Mouse (Mus musculus): ENCODE data around the gene Dsn1. TPM values are rescaled to one million over a fixed set of nuclear protein-coding genes. Genes with fewer than 3 reads are reported as not detected.

Dsn1 gene
- 5.9 and 7.8 TPM in 2 replicates for total RNA-seq (2021)
- long read RNA-seq, partial matches to known transcripts: 2 of 5 reads
- long read RNA-seq, other reads (novel, unspliced or antisense): 1 of 5 reads

DNA sequence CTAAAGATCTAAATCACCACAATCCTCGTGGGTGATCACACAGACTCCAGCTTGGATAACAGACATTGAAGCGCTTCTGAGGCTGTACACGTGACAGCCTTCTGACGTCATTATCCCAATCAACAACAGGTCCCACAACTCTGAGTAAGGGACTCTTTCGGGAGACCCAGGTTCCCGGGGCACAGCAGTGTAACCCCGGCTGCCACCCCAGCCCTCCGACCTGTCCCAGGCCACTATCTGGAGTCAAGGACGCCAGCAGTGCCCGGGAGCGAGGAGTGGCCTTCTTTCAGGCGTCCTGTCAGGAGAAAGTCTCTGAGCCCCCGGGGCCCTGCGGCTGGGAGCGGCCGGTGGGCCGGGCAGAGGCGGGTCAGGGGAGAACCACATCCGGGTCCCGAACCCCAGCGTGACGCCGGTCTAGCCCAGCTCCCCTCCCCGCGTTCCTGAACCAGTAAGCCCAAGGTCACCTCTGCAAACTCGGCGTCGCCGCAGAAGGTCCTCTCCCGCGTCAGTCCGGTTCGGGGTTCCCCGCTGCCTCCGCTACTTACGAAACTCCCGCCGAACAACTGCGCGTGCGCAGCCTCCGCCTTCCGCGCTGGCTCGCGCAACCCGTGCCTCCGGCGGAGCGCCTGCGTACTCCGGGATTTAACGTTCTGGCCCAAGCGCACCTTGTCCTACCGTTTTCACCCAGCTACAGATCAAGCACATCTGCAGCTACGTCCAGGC lies at the start of gene Dsn1:
Gene Dsn1 (minus strand): TSS at position 644 of the 723 bp plus-strand sequence.
- DNase-seq: peak; percentile 94

DNA sequence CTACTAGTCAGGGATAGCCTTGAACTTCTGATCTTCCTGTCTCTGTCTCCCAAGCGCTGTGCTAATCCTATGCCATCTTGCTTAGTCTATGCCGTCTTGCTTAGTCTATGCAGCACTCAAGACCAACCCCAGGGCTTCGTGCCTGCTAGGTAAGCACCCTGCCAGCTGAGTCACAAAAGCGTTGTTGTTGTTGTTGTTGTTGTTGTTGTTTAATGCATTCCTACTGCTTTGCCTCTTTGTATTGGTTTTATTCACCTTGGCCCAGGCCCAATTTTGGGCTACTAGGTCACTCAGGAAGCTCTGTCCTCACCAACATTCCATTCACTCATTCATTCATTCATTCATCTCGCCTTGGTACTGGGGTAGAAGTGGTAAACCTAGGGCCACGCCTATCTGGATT lies 48.8 kb upstream of the Dsn1 start:
- no peak for DNase-seq

DNA sequence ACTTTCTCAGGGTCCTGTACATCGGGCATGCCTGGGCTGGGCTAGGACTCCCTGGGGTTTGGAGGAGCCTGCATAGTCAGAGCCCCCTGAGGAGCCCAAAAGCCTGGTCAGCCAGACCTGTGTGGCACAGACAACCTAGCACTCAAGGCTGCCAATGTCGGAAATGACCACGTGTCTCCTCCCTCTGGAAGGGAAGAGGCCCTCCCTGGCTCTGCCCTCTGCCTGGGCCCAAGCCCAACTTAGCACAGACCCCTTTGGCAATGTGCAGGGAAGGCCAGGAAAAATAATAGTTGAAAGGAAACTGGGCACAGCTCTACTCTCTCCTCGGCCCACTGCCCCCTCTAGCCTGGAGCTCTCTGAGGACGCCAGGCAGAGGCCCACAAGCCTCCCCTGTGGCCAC lies 47.9 kb upstream of the Dsn1 start:
- DNase-seq: peak; percentile 56

DNA sequence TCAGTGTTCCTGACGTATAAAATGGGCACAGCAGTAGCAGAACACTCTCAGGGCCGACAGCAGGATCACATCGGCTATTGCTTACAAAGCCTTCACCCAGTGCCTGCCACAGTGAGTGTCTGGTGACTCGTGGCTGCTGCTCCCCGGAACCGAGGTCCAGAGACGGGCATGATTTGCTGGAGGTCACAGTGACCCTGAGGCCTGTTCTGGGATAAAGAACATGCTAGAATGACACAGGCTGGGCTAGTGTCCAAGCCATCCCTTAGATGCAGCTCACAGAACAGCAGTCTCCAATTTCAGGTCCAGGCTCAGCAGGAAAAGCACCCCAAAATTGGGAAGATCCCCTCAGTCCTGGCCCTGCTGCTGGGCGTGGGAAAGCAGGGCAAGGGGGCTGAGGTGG lies 47.3 kb upstream of the Dsn1 start:
- DNase-seq: peak; percentile 78

DNA sequence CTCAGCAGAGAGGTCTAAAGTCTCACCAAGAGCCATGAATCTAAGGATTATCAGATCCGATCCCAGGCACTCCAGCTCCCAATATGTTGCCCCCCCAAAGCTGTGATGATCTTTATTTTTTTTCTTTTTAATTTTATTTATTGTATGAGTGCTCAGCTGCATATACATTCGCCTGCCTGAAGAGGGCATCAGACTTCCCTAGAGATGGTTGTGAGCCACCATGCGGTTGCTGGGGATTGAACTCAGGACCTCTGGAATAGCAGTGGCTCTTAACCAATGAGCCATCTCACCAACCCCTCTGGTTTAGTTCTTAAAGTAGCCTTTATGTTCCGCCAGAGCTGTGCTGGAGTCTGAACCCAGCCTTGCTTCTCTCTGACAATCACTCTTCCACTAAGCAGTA lies 46.8 kb upstream of the Dsn1 start:
- no peak for DNase-seq

DNA sequence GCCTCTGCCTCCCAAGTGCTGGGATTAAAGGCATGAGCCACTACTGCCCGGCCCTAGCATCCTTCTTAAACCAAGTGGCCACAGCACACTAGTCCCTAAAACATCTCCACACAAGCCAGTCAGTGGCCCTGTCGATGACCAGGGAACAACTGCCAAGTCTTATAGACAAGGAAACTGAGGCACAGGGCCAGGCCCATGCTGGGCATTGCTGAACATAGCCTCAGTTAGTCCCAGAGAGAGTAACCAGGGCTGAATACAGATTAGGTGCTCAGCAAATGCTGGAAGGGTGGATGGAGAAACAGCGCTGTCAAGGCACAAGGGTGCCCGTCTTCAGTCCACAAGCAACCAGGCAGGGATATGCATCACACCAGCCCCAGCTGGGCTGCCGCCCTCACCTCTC lies 46.2 kb upstream of the Dsn1 start:
- no peak for DNase-seq

DNA sequence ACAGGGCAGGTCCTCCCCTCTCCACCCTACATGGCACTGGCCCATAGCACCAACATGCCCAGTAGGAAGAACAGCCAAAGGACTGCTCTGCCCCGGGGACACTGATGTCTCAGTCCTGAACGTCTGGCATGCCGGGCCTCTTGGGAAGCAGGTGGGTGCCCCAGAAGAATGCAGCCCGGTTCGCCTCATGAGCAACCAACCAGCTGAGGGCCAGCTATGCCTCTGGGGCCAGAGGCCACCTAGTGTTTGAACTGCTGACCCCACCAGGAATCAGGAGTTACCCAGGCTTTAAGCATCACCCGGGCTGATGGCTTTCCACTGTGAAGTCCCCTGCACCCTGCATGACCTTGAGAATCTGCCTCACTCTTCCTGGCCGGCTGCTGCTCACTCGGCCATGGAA lies 45.5 kb upstream of the Dsn1 start:
- peak; percentile 18 for DNase-seq

DNA sequence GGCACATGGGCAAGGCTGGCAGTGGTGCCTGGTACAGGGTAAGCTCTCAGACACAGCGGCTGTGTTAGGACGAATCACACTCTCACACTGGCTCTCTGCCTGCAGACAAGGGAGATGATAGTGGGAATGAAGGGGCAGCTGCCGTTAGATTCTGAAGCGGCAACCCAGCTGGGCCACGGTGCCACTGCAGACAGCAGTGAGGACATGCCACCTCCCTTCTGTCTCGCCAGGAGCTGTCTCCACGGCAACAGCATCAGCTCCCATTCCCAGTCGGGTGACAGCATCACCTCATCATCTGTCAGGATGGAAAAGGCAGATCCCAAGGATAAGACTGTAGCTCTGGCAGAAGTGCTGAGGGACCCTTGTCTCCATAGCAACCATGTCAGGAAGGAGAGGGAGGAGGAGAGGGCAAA lies 42.9 kb upstream of the Dsn1 start:
- no peak for DNase-seq

DNA sequence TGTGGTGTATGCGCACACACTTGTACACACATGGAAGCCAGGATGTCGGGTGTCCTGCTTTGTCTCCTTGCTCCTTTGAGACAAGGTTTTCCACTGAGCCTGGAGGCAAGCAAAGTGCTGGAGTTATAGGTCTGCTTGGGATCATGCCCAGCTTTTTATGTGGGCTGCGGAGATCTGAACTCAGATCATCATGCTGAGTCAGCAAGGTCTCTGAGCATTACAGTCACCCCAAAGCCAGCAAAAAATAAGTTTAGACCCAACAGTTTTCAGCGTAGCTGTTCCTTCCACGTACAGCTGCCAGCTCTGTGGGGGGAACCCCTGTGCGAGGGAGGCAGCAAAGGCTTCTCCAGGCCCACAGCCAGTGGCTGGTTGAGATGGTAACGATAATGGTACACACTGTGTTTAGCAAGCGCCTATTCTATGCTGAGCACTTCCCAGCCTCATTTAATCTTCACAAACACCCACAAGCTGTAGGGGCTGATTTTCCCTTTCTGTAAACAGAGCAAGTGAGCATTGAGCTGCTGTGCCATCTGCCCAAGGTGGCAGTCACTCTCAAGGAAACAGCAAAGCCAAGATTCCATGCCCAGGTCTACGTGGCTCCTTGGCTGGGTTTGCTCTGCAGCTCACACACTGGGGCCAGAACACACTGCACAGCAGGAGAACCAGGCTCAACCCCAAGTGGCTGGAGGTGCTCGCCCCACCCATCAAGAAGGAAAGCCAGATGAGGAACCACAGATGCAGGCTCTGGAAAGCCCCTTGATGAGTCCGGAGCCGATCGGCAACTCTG lies 41.6 kb upstream of the Dsn1 start:
- DNase-seq: no peak

DNA sequence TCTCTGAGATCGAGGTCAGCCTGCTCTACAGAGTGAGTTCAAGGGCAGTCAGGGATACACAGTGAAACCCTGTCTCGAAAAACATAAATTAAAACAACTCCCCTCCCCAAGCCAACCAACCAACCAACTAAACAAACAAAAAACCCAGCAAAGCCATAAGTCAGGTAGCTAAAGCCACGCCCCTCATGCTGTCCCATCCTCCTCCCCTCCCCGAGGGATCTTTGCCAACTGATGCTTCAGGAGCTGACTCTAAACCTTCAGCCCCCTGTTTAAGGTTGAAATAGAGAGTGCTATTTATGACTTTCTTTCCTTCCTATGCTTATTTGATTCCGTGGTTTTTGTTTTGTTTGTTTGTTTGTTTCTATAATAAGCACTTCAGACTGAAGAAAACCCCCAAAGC lies 40.0 kb upstream of the Dsn1 start:
- no peak for DNase-seq

DNA sequence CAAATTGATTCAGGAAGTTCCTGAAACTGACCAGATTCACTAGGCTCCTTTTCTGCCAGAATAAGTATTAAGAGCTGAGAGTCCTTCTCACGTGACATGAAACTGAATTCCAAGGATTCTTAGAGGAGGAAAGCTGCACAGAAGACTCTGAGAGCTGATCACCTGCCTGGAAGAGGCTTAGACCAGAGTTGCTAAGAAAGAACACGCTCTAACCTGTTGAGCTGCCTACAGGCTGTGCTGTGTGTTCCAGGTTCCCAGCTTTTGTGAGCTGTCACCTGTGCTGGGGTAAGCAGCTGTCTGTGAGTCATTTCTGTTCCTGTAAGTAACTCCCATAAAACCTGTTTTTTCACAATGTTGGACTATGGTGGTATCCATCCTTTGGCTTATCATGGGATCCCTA lies 39.0 kb upstream of the Dsn1 start:
- no peak for DNase-seq

DNA sequence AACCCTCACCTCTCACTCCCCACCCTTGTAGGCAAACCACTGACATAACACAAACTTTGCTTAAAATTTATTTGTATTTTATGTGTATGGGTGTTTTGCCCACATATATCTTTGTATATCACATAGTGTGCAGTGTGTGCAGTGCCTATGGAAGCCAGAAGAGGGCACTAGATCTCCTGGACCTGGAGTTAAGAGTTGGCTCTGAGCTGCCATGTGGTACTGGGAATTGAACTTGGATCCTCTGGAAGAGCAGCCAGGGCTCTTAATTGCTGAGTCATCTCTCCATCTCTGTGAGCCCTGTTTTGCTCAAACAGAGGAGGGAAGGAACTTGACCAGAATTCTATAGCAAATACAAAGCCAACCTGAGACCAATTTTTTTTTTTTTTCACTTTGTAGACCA lies 37.0 kb upstream of the Dsn1 start:
- DNase-seq: no peak

DNA sequence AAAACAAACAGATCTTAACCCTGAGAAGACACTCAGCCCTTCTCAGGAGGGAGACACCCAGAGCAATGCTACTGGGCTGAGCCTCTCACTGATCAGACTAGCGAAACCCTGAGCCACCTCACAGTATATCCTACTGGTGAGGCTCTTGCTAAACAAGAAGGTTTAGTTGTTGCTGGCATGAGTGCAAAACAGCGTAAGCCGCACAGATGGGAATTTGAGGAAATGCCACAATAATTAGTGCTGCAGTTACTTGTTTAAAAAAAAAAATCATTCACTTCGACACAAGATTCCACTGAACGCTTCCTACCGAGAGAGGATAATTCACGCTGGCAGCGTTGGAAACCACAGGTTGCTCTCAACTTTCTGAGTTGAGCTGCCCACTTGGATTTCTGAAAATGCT lies 36.6 kb upstream of the Dsn1 start:
- no peak for DNase-seq

DNA sequence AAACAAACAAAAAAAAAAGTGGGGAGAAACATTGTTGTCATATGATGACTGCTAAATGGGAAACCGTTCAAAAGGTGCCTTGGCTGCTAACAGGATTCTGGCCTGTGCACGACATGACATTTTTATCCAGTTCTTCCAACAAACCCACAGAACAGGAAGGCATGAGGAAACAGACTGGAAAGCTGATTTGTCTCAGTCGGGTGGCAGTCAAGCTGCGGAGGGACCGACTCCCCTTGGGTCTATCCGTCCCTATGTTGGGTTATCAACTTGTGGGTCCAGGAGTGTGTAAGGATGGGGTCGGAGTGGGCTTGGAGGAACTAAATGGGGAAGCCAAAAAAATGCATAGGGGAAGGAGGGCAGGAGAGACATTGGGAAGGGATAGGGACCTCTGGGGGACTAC lies 34.5 kb upstream of the Dsn1 start:
- DNase-seq: no peak

DNA sequence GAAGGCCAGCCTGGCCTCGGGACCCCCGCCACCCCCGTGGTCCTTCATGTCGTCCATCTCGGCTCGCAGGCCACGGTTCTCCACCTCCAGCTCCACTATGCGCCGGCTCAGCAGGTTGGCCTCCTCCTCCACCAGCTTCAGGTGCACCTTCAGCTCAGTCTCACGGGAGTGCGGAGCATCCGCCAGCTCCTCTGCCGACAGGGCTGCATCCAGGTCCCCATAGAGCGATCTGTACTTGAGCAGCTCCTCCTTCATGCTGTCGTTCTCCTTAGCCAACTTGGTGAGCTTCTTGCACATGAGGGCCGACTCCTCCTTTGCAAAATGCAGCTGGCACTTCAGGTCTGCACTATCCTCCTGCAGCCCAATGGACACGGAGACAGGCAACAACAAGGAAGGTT lies 33.7 kb upstream of the Dsn1 start:
- no peak for DNase-seq

DNA sequence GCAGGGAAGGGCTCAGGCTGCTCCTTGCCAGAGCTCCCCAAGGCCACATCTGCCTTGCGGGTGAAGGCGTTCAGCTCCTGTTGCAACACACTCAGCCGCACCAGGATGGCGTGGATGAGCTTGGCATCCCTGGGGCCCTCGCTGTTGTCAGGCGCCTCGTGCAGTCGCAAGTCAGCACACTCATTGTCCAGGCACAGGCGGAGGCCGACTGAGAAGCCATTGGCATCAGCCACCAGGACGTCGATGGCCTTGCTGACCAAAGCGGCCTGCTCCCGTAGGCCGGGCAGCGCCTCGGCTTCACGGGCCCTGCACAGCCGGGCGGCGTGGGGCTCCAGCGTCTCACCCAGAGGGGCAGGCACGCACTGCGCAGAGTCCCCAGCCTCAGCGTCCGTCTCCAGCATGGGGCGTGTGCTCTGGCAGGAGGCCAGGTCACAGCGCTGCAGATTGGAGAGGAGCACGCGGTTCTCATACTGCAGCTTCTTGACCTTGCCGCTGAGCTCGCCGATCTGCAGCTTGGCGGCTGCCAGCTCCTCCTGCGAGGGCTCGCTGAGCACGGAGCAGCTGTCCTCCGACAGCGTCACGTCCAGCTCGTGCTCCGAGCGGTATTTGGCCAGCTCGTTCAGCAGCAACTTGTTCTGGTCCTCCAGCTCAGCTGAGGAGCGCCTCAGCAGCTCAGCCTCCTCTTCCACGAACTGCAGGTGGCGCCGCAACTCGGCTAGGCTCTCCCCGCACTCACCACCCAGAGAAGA lies 33.1 kb upstream of the Dsn1 start:
- peak; percentile 50 for DNase-seq

DNA sequence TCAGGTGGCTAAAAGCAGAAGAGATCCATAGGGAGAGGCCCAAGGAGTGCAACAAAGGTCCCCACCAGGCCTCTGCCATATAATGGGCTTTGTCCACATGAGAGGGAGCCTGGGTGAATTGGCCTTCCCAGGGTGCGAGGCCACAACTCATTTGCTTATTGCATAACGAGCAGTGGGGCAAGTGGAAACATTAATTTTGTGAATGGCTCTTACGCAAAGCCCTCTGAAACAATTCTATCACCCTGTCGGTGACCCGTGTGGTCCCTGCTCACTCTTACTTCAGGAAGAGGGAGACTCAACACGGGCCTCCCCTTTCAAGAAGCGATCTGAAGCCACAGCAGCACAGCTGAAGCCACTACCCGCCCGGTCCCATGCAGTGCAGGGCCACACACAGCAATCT lies 30.3 kb upstream of the Dsn1 start:
- DNase-seq: no peak

DNA sequence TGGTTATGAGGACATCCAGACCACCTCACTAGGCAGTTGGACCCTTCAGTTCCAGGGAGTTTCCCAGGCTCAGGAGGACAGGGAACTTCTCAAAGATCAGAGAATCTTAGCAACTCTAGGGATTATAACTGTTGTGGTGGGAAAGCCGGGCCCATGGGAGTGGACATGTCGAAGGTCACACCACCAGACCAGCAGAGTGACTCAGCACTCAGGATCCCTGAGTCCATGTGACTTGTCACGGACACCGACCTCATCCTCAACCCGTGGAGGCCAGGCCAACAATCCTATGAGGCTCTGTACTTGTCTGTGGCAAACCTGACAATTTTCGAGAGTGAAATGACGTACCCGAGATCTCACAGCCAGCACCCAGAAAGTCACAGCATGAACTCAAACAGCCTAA lies 29.4 kb upstream of the Dsn1 start:
- peak; percentile 61 for DNase-seq

DNA sequence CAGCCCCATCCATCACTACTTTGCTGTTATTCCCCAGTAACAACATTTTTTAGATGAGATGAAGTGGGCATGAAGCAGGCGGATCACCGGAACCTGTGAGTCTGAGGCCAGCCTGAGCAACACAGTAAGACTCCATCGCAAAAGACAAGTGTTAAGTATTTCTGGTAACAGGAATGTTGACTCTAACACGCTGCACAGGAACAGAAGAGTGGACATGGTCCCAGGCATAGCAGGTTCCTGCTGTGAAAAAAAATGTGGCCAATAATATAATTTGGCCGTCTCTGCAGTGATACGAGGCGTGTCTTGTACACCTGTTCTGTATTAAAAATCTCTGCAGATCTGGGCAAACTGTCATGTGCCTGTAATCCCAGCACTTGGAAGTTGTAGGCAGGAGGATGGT lies 28.4 kb upstream of the Dsn1 start:
- DNase-seq: no peak

DNA sequence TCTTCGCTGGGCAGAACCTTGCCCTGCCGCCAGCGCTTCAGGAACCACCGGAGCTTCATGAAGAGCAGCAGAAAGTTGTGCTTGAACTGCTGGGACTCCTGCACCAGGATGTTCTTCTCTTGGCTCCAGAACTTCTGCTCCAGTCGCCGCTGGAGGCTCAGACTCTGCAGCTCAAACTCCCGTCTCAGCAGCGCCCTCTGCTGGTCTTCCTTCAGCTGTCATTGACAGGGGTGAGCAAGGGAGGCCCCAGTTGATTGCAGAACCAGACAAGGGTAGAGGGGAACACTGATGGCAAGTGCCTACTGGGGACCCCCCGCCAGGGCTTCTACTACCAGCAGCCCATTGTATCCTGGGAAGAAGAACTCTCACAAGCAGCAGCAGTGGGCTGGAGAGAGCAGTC lies 23.9 kb upstream of the Dsn1 start:
- peak; percentile 88 for DNase-seq

DNA sequence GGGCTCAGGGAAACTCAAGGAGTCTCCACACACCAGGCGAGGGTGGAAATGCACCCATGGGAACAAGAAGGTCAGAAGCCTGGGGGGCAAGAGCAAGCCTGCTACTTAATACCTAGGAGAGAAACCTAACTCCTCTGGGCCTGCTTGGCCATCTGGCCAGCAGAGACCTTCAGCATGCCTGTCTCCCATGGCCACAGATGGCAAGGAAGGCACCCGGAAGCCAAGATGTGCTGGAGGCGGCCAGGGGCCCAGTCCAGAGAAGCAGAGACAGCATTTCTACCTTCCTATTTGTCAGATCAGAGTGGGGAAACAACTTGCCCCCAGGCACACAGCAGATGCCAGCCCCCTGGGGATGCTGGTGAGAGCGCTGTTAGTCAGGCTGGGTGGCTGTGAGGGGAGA lies 21.3 kb upstream of the Dsn1 start:
- DNase-seq: no peak

DNA sequence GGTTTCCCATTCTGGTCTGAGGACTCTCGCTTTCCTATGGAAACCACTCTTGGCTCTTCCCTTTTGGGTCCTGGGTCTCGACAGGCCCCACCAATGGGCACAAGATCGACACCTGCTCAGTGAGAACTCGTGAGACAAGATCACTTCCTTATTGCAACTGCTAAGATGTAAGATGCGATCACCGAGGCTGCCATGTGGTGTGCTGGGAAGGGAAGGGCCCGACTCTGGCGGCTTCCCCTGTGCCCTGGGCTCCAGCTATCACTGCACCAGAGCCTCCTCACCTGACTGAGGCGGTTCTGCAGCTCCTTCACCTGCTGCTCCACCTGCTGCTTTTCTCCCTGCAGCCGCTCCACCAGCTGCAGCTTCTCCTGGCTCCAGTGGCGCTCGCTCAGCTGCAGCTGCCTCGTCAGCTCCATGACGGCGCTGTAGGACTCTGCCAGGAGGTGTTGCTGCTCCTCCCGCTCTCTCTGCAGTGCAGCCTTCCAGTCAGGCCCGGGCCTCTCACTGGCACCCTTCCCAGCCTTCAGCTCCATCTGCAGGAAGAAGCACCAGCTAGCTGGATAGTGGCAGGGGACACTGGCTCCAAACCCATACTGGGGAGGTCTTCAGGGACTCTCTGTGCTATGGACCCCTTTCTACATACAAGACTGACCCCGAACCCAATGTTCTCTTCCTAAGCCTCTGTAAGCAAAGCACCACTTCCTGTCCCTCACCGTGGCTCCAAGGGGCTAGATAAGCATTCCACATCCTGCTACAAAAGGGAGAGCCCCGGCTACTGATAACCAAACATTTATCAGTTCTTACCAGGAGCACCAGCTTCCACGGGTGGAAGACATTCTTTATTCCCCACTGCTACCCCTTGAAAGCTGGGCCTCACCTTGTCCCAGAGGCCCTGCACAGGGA lies 20.4 kb upstream of the Dsn1 start:
- DNase-seq: no peak

Data from adrenal gland, postnatal 25 days (tissue).